Mouse (Mus musculus) adrenal gland, postnatal 36 days (tissue): ENCODE measurements around the gene Hadha. TPM values are rescaled to one million over a fixed set of nuclear protein-coding genes. Genes with fewer than 3 reads are reported as not detected.

Experiments
- DNase-seq, 2 experiments: peaks; one replicate each; pipeline ENCODE4 v3.0.0; 2021; ENCODE audit warnings: mixed read lengths in 1 of 2
- total RNA-seq, 2 experiments: library from RNA; stranded (reverse); gene quantifications; 2 replicates each; pipeline ENCODE4 v1.2.3; 2021

The Hadha gene
- total RNA-seq, 2 experiments from 2014 or later = 505 to 525 TPM

- no peak for DNase-seq
These were observed 949 bp downstream of the Hadha start for GRCm38 (mm10) chr5:30154013-30154412.

GRCm38 (mm10) chr5:30153222-30153621 is 1.7 kb downstream of the Hadha start:
- no peak for DNase-seq

GRCm38 (mm10) chr5:30152413-30152812 is 2.5 kb downstream of the Hadha start:
- no peak for DNase-seq

- DNase-seq = peak in 1 of 2 experiments; percentile 39
These were observed 3.0 kb downstream of the Hadha start for GRCm38 (mm10) chr5:30152007-30152406.

GRCm38 (mm10) chr5:30148133-30148920 is 6.6 kb downstream of the Hadha start:
- no peak for DNase-seq

GRCm38 (mm10) chr5:30146526-30146925 is 8.4 kb downstream of the Hadha start:
- no peak for DNase-seq

- DNase-seq = no peak
These were observed 16.8 kb downstream of the Hadha start for GRCm38 (mm10) chr5:30138193-30138592.

GRCm38 (mm10) chr5:30137271-30137670 is 17.7 kb downstream of the Hadha start:
- DNase-seq = no peak

GRCm38 (mm10) chr5:30135711-30136231 is 19.2 kb downstream of the Hadha start:
- DNase-seq = no peak

GRCm38 (mm10) chr5:30132173-30132572 is 22.8 kb downstream of the Hadha start:
- peak in 1 of 2 experiments; percentile 27 for DNase-seq

GRCm38 (mm10) chr5:30131246-30131645 is 23.7 kb downstream of the Hadha start:
- DNase-seq = no peak

GRCm38 (mm10) chr5:30128680-30129079 is 26.3 kb downstream of the Hadha start:
- no peak for DNase-seq

GRCm38 (mm10) chr5:30127921-30128597 is 26.9 kb downstream of the Hadha start:
- DNase-seq = no peak

- peak; percentile 61 to 66 for DNase-seq
These were observed 28.2 kb downstream of the Hadha start for GRCm38 (mm10) chr5:30126756-30127155.

GRCm38 (mm10) chr5:30125587-30125986 is 29.4 kb downstream of the Hadha start:
- peak; percentile 38 to 42 for DNase-seq

- no peak for DNase-seq
These were observed 32.5 kb downstream of the Hadha start for GRCm38 (mm10) chr5:30122481-30122880.

GRCm38 (mm10) chr5:30120106-30120505 is 34.9 kb downstream of the Hadha start:
- DNase-seq = no peak

GRCm38 (mm10) chr5:30119163-30119562 is 35.8 kb downstream of the Hadha start:
- DNase-seq = no peak

GRCm38 (mm10) chr5:30118018-30118417 is 36.9 kb downstream of the Hadha start:
- DNase-seq = no peak

GRCm38 (mm10) chr5:30115718-30116117 is 39.2 kb downstream of the Hadha start:
- DNase-seq = no peak

- no peak for DNase-seq
These were observed 40.2 kb downstream of the Hadha start for GRCm38 (mm10) chr5:30114761-30115140.

GRCm38 (mm10) chr5:30113881-30114760 is 40.8 kb downstream of the Hadha start:
- peak; percentile 61 to 73 for DNase-seq
